Mouse (Mus musculus) effector memory CD4-positive, alpha-beta T cell, adult 5 months (primary cell): ENCODE measurements around the gene Sipa1l2. TPM values are rescaled to one million over a fixed set of nuclear protein-coding genes. Genes with fewer than 3 reads are reported as not detected.

Experiments
- polyA plus RNA-seq: library from polyadenylated mRNA; unstranded; fragments of 100-300 nt; shearing (Covaris generic); gene quantifications from one replicate; pipeline ENCODE4 v1.2.1, GENCODE M21; 2017

The Sipa1l2 gene
- 5.4 TPM for polyA plus RNA-seq

GRCm38 (mm10) chr8:125569533-125570365 is at the start of gene Sipa1l2:
Gene Sipa1l2 (minus strand): TSS chr8:125569808.

Other genes starting within 250 kb of the Sipa1l2 start
- gene Map10, start 100.0 kb upstream of the Sipa1l2 start, polyA plus RNA-seq: 0.31 TPM
- gene Ntpcr, start 160.2 kb upstream of the Sipa1l2 start, polyA plus RNA-seq: 13.8 TPM